In genomic region chr1:129713571-129713970, GRCm38 (mm10) we compare ENCODE assay signal across 25 mouse cellular contexts.
DNase-seq lines count a peak whose midpoint lies in the region; ATAC-seq and TF ChIP-seq lines count a peak whose summit lies in the region.
"Had no signal": no experiment of that assay in that cellular context is flagged by ENCODE, and none has a peak within 500 bp of the region (broad histone marks: within the 10 kb centered on the region; RNA-seq: fewer than 3 reads in every experiment).

No protein-coding gene starts in this region.

- no peak overlapping the region for H3K4me3 ChIP-seq in CH12.LX (replicated peaks in 1 of 3; ENCODE audit: low read depth in 2 of 3, low read length in 2 of 3, poor library complexity in 1 of 3)
- H3K4me3 ChIP-seq in layer of hippocampus, adult 2 months = no peak overlapping the region
- H3K4me3 ChIP-seq: embryonic facial prominence, embryonic 13.5 days; embryonic facial prominence, embryonic 15.5 days; erythroblast, embryonic 14.5 days; forebrain, embryonic 10.5 days; forebrain, embryonic 12.5 days; forebrain, embryonic 15.5 days had no signal

- H3K27me3 ChIP-seq in CH12.LX (replicated peaks) = no peaks in the 10 kb centered on the region
- H3K27me3 ChIP-seq: embryonic facial prominence, embryonic 13.5 days; embryonic facial prominence, embryonic 15.5 days; forebrain, embryonic 12.5 days; forebrain, embryonic 15.5 days had no signal

- ATAC-seq in frontal cortex, adult (ENCODE audit: low TSS enrichment) = peak; percentile 81
- ATAC-seq: activated CD4-positive, CD25-positive, alpha-beta regulatory T cell, adult 4 months; forebrain, embryonic 15.5 days; Patski had no signal

- no peak for TF ChIP-seq POLR2A in CH12.LX (IDR thresholded peaks at IDR 0.05; ENCODE audit: low read depth, low read length)

- H3K36me3 ChIP-seq in CH12.LX (replicated peaks in 1 of 2; ENCODE audit: control insufficient read depth in 1 of 2, insufficient read depth in 1 of 2, low read length in 1 of 2) = no peaks in the 10 kb centered on the region
- H3K36me3 ChIP-seq: embryonic facial prominence, embryonic 13.5 days; embryonic facial prominence, embryonic 15.5 days; forebrain, embryonic 10.5 days; forebrain, embryonic 12.5 days; forebrain, embryonic 15.5 days; G1E had no signal

- DNase-seq in frontal cortex, postnatal 36 days (ENCODE audit: low spot score in 2 of 2) = no peak
- DNase-seq in CH12.LX (ENCODE audit: extremely low read depth) = no peak
- DNase-seq in brain, adult 2 months (ENCODE audit: low read depth, low spot score) = peak; percentile 39
- DNase-seq in layer of hippocampus, adult 2 months (ENCODE audit: low spot score in 2 of 2) = no peak
- no peak for DNase-seq in urinary bladder, postnatal 25 days (ENCODE audit: low spot score)
- DNase-seq: adrenal gland, adult 8-10 months; adrenal gland, postnatal 14 days; adrenal gland, postnatal 36 days; cerebellum, adult 11 months; cerebellum, adult 18-20 months; cerebellum, adult 8-10 months; cerebellum, adult 9-11 months; cerebellum, postnatal 14 days; cerebellum, postnatal 36 days; embryo, embryonic 11 days had no signal

- TF ChIP-seq CTCF in CH12.LX (conservative IDR thresholded peaks at IDR 0.05 in 1 of 2, IDR thresholded peaks at IDR 0.05 in 1 of 2; ENCODE audit: low read depth in 2 of 2, low read length in 2 of 2) = no peak
- no peak for TF ChIP-seq CTCF in layer of hippocampus, adult 2 months (conservative IDR thresholded peaks at IDR 0.05)

- in situ Hi-C loops in CH12.LX (cut with MboI; ENCODE audit: low pct_ligation_motif_present, low pct_unique_long_range_greater_than_20kb, low sequenced_read_pairs) = no loop called here

- no peak overlapping the region for H3K27ac ChIP-seq in CH12.LX (ENCODE audit: insufficient read depth, low read depth)
- no peak overlapping the region for H3K27ac ChIP-seq in layer of hippocampus, adult 2 months
- H3K27ac ChIP-seq: embryonic facial prominence, embryonic 13.5 days; embryonic facial prominence, embryonic 15.5 days; forebrain, embryonic 10.5 days; forebrain, embryonic 12.5 days; forebrain, embryonic 15.5 days had no signal

- no peaks in the 10 kb centered on the region for H3K4me1 ChIP-seq in CH12.LX (ENCODE audit: control insufficient read depth in 1 of 2, insufficient read depth in 2 of 2)
- H3K4me1 ChIP-seq: embryonic facial prominence, embryonic 13.5 days; embryonic facial prominence, embryonic 15.5 days; forebrain, embryonic 10.5 days; forebrain, embryonic 12.5 days; forebrain, embryonic 15.5 days had no signal

- no peak for TF ChIP-seq EP300 in CH12.LX (IDR thresholded peaks at IDR 0.05; ENCODE audit: low read length)

- dilution Hi-C loops in CH12.LX (cut with MboI; ENCODE audit: extremely low pct_ligation_motif_present, extremely low pct_unique_long_range_greater_than_20kb, low sequenced_read_pairs) = no loop called here

- no peak overlapping the region for H3K9ac ChIP-seq in CH12.LX (ENCODE audit: insufficient read depth, low read depth)
- H3K9ac ChIP-seq: embryonic facial prominence, embryonic 13.5 days; embryonic facial prominence, embryonic 15.5 days; forebrain, embryonic 12.5 days; forebrain, embryonic 15.5 days had no signal

- H3K4me2 ChIP-seq in CH12.LX (ENCODE audit: insufficient read depth, low read depth, poor library complexity, severe bottlenecking) = peak overlapping the region; percentile 61; the same call in 1 of the 2 replicates
- H3K4me2 ChIP-seq: embryonic facial prominence, embryonic 13.5 days; embryonic facial prominence, embryonic 15.5 days; forebrain, embryonic 12.5 days; forebrain, embryonic 15.5 days had no signal

- no peaks in the 10 kb centered on the region for H3K79me2 ChIP-seq in CH12.LX (replicated peaks; ENCODE audit: control insufficient read depth, extremely low read depth, insufficient read depth, poor library complexity, severe bottlenecking)

- TF ChIP-seq RAD21 in CH12.LX (IDR thresholded peaks at IDR 0.05; ENCODE audit: low read depth, low read length) = no peak

- H3K9me3 ChIP-seq in CH12.LX (replicated peaks; ENCODE audit: low read length) = no peaks in the 10 kb centered on the region
- H3K9me3 ChIP-seq: embryonic facial prominence, embryonic 13.5 days; embryonic facial prominence, embryonic 15.5 days; forebrain, embryonic 10.5 days; forebrain, embryonic 12.5 days; forebrain, embryonic 15.5 days; G1E had no signal

TF ChIP-seq in CH12.LX, 34 proteins besides CTCF, POLR2A, EP300 and RAD21:
- TF ChIP-seq SMC3 (IDR thresholded peaks at IDR 0.05; ENCODE audit: low read depth, low read length) (no peak), MAZ (IDR thresholded peaks at IDR 0.05; ENCODE audit: low read depth, low read length) (no peak), CHD2 (IDR thresholded peaks at IDR 0.05; ENCODE audit: low read length) (no peak), JUN (IDR thresholded peaks at IDR 0.05; ENCODE audit: insufficient read depth, low read depth, low read length) (no peak), MAX (IDR thresholded peaks at IDR 0.05; ENCODE audit: low read length) (no peak), MXI1 (IDR thresholded peaks at IDR 0.05; ENCODE audit: low read depth, low read length) (no peak)
